Mouse (Mus musculus) heart, embryonic 16.5 days (tissue): ENCODE data around the gene Cmip. TPM values are rescaled to one million over a fixed set of nuclear protein-coding genes. Genes with fewer than 3 reads are reported as not detected.

Experiments
- ATAC-seq: fragments of 200-750 bp; cut with Nextera tagmentation; replicated peaks from 2 replicates; pipeline ENCODE4 v1.8.0; 2017; ENCODE audit warnings: moderate number of reproducible peaks; ENCODE audit not compliant: insufficient read depth, low FRiP score; ENCODE audit errors: extremely low read depth
- H3K27ac ChIP-seq: fragments of 300-500 bp; sonication (generic); 2 replicates; pipeline ENCODE4 v1.5.1; 2014; ENCODE audit warnings: mild to moderate bottlenecking, low read length, control low read depth, moderate library complexity
- H3K27me3 ChIP-seq: fragments of 300-500 bp; sonication (generic); 2 replicates; pipeline ENCODE4 v1.6.1; 2014; ENCODE audit warnings: low read length, mixed read lengths; ENCODE audit not compliant: control insufficient read depth, insufficient read depth
- H3K36me3 ChIP-seq: fragments of 300-500 bp; sonication (generic); 2 replicates; pipeline ENCODE4 v1.6.1; 2014; ENCODE audit not compliant: control insufficient read depth, insufficient read depth
- H3K4me1 ChIP-seq: fragments of 300-500 bp; sonication (generic); 2 replicates; pipeline ENCODE4 v1.6.1; 2014; ENCODE audit warnings: low read length, mixed read lengths; ENCODE audit not compliant: control insufficient read depth, insufficient read depth
- H3K4me2 ChIP-seq: fragments of 300-500 bp; sonication (generic); 2 replicates; pipeline ENCODE4 v1.6.1; 2014; ENCODE audit warnings: low read depth, mild to moderate bottlenecking, control low read depth, low read length
- H3K4me3 ChIP-seq: fragments of 300-500 bp; sonication (generic); 2 replicates; pipeline ENCODE4 v1.5.1; 2014; ENCODE audit warnings: mild to moderate bottlenecking, control low read depth, low read length
- H3K9ac ChIP-seq: fragments of 300-500 bp; sonication (generic); 2 replicates; pipeline ENCODE4 v1.6.1; 2014; ENCODE audit warnings: low read length, control low read depth
- H3K9me3 ChIP-seq: fragments of 300-500 bp; sonication (generic); replicated peaks from 2 replicates; pipeline ENCODE4 v1.6.1; 2016; ENCODE audit warnings: low read length; ENCODE audit not compliant: control insufficient read depth
- WGBS: fragments of 180-500 bp; shearing (Covaris S2); extraction: QIAGEN DNeasy Blood & Tissue Kit; methylation state at CpG from one replicate; pipeline ENCODE4 v1.1.7; 2014; 5-methylcytosine and 5-hydroxymethylcytosine counted together
- polyA plus RNA-seq: library from polyadenylated mRNA; unstranded; fragments of >200 nt; fragmentation: Nextera tagmentation; extraction: Ambion mirVana; gene quantifications from 2 replicates; pipeline ENCODE4 v1.2.1, GENCODE M21; 2015

The Cmip gene
- polyA plus RNA-seq, 1 experiment from 2014 or later = 7.0 TPM

DNA sequence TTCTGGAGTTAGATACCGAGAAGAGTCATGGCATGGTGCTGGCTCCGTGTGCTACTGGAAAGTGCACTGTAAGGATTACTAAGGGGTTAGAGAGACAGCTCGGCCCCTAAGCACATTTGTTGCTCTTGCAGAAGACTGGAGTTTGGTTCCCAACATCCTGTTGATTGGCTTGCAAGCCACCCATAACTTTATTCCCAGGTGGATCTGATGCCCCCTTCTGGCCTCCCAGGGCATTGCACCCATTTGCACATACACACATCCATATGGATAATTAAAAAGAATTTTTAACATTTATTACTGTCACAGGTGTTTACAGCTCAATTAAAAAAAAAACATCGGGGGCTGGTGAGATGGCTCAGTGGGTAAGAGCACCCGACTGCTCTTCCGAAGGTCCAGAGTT lies 207.7 kb downstream of the Cmip start:
- Histone ChIP-seq H3K4me1 (no peaks in the 10 kb centered on the region), H3K27ac (no peak overlapping the region), H3K9ac (no peak overlapping the region), H3K4me3 (no peak overlapping the region), H3K27me3 (no peaks in the 10 kb centered on the region), H3K36me3 (no peaks in the 10 kb centered on the region), H3K4me2 (no peak overlapping the region), H3K9me3 (peaks cover 4% of the 10 kb centered on the region)
- ATAC-seq = no peak
- 91% methylated on average over 6 of the region's 6 CpGs for WGBS

DNA sequence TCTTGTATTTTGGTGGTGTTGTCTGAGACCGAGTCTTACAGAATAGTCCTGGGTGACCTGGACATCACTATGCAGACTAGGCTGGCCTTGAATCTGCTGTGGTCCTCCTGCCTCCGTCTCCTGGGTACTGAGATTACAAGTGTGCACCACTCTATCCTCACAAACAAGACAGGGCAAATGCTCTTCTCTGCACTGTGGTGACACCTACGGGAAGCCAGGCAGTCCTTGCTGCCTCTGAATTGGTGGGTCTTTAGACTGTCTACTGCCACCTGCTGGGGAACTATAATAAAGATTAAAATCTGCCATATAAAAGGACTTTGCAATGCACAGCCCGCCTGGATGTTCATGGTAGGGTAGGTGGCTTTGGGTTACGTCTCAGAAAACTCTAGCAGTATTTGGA lies 208.4 kb downstream of the Cmip start:
- ATAC-seq = peak; percentile 75; the same call in 1 of the 2 replicates
- Histone ChIP-seq H3K4me1 (peaks cover 2% of the 10 kb centered on the region; the same call in 1 of the 2 replicates), H3K27me3 (no peaks in the 10 kb centered on the region), H3K4me3 (no peak overlapping the region), H3K27ac (no peak overlapping the region), H3K9me3 (peaks cover 4% of the 10 kb centered on the region), H3K4me2 (no peak overlapping the region), H3K9ac (no peak overlapping the region), H3K36me3 (no peaks in the 10 kb centered on the region)
- whole genome bisulfite sequencing = 31% methylated on average over 5 of the region's 5 CpGs

DNA sequence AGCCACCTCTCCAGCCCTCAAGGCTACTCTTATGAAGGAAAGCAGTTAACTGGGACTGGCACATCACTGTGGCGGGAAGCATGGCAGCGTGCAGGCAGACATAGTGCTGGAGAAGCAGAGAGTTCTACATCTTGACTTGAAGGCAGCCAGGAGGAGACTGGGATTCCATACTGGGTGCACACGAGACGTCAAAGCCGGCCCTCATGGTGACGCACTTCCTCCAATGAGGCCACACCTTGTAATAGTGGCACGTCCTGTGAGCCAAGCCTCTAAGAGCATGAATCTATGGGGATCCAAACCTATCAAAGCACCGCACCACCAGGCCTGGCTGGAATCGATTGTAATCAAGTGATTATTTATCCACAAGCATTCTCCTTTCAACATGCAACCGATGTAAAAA lies 210.6 kb downstream of the Cmip start:
- H3K9ac ChIP-seq = no peak overlapping the region
- H3K27me3 ChIP-seq = no peaks in the 10 kb centered on the region
- H3K4me1 ChIP-seq = peaks cover 2% of the 10 kb centered on the region; the same call in 1 of the 2 replicates
- no peak overlapping the region for H3K27ac ChIP-seq
- no peak overlapping the region for H3K4me3 ChIP-seq
- no peak overlapping the region for H3K4me2 ChIP-seq
- ATAC-seq = no peak
- H3K9me3 ChIP-seq = peaks cover 4% of the 10 kb centered on the region
- no peaks in the 10 kb centered on the region for H3K36me3 ChIP-seq
- WGBS = 70% methylated on average over 10 of the region's 10 CpGs

DNA sequence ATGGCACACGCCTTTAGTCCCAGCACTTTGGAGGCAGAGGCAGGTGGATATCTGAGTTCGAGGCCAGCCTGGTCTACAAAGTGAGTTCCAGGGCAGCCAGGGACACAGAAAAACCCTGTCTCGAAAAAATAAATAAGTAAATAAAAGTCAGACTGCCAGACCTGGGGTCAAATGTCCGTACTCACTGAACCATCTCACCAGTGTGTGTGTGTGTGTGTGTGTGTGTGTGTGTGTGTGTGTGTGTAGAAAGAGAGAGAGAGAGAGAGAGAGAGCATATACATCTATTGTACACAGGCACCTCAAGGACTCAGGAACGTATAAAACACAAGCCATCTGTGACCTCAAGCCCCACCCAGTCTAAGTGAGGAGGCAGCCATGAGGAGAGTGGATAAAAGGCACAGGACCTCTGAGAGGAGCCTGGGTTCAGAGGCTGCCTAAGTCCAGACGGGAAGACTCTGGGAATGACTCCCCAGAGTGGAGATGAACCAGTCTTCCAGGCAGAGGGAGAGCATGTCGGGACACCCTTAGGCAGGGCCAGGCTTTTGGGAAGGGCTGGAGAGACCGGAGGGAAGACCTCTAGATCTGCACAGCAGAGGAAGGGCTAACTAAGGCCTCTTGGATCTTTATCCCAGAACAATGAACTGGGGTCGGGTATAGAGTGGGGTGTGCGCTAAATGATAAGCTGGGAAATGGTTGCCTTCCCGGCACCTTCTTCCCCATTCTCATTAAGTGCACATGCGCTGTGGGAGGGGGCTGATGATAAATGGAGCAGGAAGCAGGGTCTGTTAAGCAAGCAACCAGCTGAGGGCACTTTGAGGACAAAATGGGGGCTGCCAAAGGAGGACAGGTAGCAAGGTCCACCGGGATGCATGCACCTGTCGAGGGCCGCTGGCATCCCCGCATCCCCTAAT lies 212.8 kb downstream of the Cmip start:
- no peak for ATAC-seq
- WGBS = 37% methylated on average over 16 of the region's 16 CpGs
- H3K9me3 ChIP-seq = no peaks in the 10 kb centered on the region; the same call in 1 of the 2 replicates
- no peaks in the 10 kb centered on the region for H3K27me3 ChIP-seq
- H3K4me3 ChIP-seq = 0 out of 2 replicates have a peak overlapping the region, but pooled peaks have one; percentile 5
- no peak overlapping the region for H3K9ac ChIP-seq
- no peaks in the 10 kb centered on the region for H3K36me3 ChIP-seq
- H3K27ac ChIP-seq = no peak overlapping the region
- H3K4me2 ChIP-seq = peak overlapping the region; percentile 44
- H3K4me1 ChIP-seq = peaks cover 2% of the 10 kb centered on the region; the same call in 1 of the 2 replicates

DNA sequence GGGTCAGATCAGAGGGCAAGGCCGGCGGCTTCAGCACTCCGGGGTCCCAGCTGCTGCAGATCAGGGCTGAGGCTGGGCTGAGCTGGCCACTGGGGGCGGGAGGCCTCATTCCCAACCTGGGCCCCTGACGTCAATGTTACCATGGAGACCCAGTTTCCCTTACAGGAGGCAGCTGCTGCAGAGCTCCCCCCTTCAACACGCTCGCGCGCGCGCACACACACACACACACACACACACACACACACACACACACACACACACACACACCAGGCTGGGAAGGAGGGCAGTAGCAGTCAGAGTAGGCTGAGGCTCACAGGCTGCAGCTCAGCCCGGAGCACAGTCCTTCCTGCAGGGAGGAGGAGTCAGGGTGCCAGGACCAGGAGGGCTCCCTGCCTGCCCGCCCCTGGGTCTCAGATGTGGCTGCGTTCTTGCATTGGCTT lies 213.5 kb downstream of the Cmip start:
- no peaks in the 10 kb centered on the region for H3K27me3 ChIP-seq
- 0 out of 2 replicates have a peak overlapping the region, but pooled peaks have one; percentile 5 for H3K4me3 ChIP-seq
- WGBS = 2% methylated on average over 13 of the region's 14 CpGs
- H3K27ac ChIP-seq = no peak overlapping the region
- H3K4me1 ChIP-seq = peaks cover 2% of the 10 kb centered on the region; the same call in 1 of the 2 replicates
- H3K9ac ChIP-seq = no peak overlapping the region
- H3K4me2 ChIP-seq = peak overlapping the region; percentile 44
- H3K36me3 ChIP-seq = no peaks in the 10 kb centered on the region
- ATAC-seq = peak; percentile 75
- H3K9me3 ChIP-seq = no peaks in the 10 kb centered on the region

DNA sequence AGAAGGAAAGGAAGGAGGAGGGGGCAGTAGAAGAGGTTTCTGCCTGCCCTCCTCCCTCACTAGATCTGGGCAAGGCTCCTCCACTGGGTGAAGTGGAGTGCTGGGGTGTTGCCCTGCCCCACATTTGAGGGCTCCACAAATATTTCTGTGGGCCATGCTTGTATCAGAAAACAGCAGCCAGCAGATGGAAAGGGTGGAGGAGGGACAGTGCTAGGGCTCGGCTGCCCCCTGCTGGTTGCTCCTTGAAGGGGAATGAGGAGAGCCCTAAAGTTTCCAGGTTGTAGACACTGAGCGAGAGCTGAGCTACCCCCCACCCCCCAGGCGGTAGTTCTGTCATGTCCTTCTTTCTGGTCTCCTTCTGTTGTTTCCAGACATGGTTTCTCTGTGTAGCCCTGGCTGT lies 214.3 kb downstream of the Cmip start:
- H3K27ac ChIP-seq = no peak overlapping the region
- H3K36me3 ChIP-seq = no peaks in the 10 kb centered on the region
- H3K4me1 ChIP-seq = peaks cover 2% of the 10 kb centered on the region; the same call in 1 of the 2 replicates
- H3K4me2 ChIP-seq = no peak overlapping the region
- peak; percentile 21; the same call in 1 of the 2 replicates for ATAC-seq
- H3K9me3 ChIP-seq = no peaks in the 10 kb centered on the region
- 27% methylated on average over 3 of the region's 3 CpGs for WGBS
- H3K9ac ChIP-seq = no peak overlapping the region
- H3K27me3 ChIP-seq = no peaks in the 10 kb centered on the region
- no peak overlapping the region for H3K4me3 ChIP-seq

DNA sequence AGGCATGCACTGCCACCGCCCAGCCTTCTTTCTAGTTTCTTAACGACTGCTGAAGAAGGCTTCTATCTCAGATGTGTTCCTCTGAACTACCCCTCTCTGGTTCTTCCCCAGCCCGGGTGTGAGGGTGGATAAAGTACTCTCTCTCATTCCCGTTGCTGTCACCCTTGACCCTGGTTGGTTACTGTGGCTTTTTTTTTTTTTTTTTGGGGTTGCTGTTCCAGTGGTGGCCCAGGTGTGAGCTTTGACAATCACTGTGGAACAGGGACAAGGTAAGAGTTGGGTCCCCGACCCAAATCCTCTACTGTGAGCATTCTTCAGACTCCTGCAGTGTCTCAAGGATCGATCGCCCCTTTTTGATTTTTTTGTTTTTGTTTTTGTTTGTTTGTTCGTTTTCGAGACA lies 214.8 kb downstream of the Cmip start:
- no peaks in the 10 kb centered on the region for H3K36me3 ChIP-seq
- H3K4me2 ChIP-seq = no peak overlapping the region
- WGBS = 70% methylated on average over 9 of the region's 9 CpGs
- no peaks in the 10 kb centered on the region for H3K27me3 ChIP-seq
- no peak overlapping the region for H3K4me3 ChIP-seq
- H3K4me1 ChIP-seq = peaks cover 2% of the 10 kb centered on the region; the same call in 1 of the 2 replicates
- no peaks in the 10 kb centered on the region for H3K9me3 ChIP-seq
- H3K27ac ChIP-seq = no peak overlapping the region
- no peak for ATAC-seq
- no peak overlapping the region for H3K9ac ChIP-seq

DNA sequence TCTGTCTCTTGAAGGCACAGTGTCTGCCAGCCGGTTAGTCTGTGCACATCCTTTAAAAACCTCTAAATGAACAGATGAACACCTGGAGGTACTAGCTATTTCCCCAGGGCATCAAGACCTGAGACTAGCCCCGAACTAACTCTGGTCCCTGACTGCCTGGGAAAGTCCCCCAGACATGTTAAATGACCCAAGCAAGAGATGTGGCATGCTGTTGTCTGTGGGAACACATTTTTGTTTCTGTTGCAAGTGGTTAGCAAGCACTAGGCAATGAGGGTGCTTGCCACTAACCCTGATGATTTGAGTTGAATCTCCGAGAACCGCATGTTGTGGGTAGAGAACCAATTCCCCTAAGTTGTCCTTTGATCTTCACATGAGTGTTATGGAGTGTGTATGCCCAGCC lies 215.5 kb downstream of the Cmip start:
- Histone ChIP-seq H3K4me2 (no peak overlapping the region), H3K27me3 (no peaks in the 10 kb centered on the region), H3K4me3 (no peak overlapping the region), H3K27ac (no peak overlapping the region), H3K9me3 (no peaks in the 10 kb centered on the region), H3K36me3 (no peaks in the 10 kb centered on the region), H3K4me1 (peaks cover 2% of the 10 kb centered on the region; the same call in 1 of the 2 replicates), H3K9ac (no peak overlapping the region)
- no peak for ATAC-seq
- 76% methylated on average over 4 of the region's 4 CpGs for WGBS

DNA sequence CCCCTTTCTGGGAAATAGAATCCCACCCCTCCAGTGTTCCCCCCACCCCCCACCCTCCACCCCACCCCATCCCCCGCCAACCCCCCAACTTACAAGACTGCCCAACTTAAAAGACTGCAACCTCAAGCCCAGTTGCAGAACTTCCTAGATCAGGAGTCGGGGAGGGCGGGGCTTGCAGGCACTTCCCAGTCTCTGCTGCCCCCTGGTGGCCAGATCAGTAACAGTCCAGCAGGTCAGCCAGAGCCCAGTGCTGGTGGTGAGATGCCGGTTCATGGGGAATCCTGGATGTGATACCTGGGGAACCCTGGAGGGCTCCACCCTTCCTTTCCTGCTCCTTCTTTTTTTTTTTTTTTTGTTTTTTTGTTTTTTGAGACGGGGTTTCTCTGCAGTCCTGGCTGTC lies 218.1 kb downstream of the Cmip start:
- peak; percentile 53; the same call in 1 of the 2 replicates for ATAC-seq
- Histone ChIP-seq H3K36me3 (no peaks in the 10 kb centered on the region), H3K27ac (no peak overlapping the region), H3K27me3 (no peaks in the 10 kb centered on the region), H3K9me3 (peaks cover 2% of the 10 kb centered on the region; the same call in 1 of the 2 replicates), H3K4me2 (no peak overlapping the region), H3K9ac (no peak overlapping the region), H3K4me3 (no peak overlapping the region), H3K4me1 (peaks cover 2% of the 10 kb centered on the region; the same call in 1 of the 2 replicates)
- 2% methylated on average over 5 of the region's 5 CpGs for WGBS
